Mouse (Mus musculus) forebrain, postnatal 0 days (tissue): ENCODE results near the gene Gm4985. TPM values are rescaled to one million over a fixed set of nuclear protein-coding genes. Genes with fewer than 3 reads are reported as not detected.
"Not testable (repeated sequence)": the region's sequence is repeated elsewhere in the genome, so short reads cannot be mapped to it uniquely, and the experiment has no call there.

ENCODE experiments used
- ATAC-seq: fragments of 200-750 bp; cut with Nextera tagmentation; 2 replicates; pipeline ENCODE4 v1.8.0; 2017; ENCODE audit warnings: mild to moderate bottlenecking, moderate library complexity
- DNase-seq: peaks from one replicate; pipeline ENCODE4 v3.0.0-alpha.2; 2015
- H3K27ac ChIP-seq: fragments of 300-500 bp; sonication (generic); 2 replicates; pipeline ENCODE4 v1.5.1; 2014; ENCODE audit warnings: low read depth, mild to moderate bottlenecking, antibody characterized with exemption, low read length, moderate library complexity, mixed read lengths
- H3K27me3 ChIP-seq: fragments of 300-500 bp; sonication (generic); 2 replicates; pipeline ENCODE4 v1.6.1; 2014; ENCODE audit warnings: mild to moderate bottlenecking, low read length, mixed read lengths; ENCODE audit not compliant: insufficient read depth
- H3K36me3 ChIP-seq: fragments of 300-500 bp; sonication (generic); 2 replicates; pipeline ENCODE4 v1.6.1; 2014; ENCODE audit warnings: mild to moderate bottlenecking, moderate library complexity; ENCODE audit not compliant: insufficient read depth
- H3K4me1 ChIP-seq: fragments of 300-500 bp; sonication (generic); 2 replicates; pipeline ENCODE4 v1.6.1; 2014; ENCODE audit warnings: antibody characterized with exemption; ENCODE audit not compliant: insufficient read depth
- H3K4me2 ChIP-seq: fragments of 300-500 bp; sonication (generic); 2 replicates; pipeline ENCODE4 v1.6.1; 2014; ENCODE audit warnings: low read depth, mild to moderate bottlenecking, moderate library complexity
- H3K4me3 ChIP-seq: fragments of 300-500 bp; sonication (generic); 2 replicates; pipeline ENCODE4 v1.5.1; 2014; ENCODE audit warnings: low read depth, low read length, mixed read lengths
- H3K9ac ChIP-seq: fragments of 300-500 bp; sonication (generic); 2 replicates; pipeline ENCODE4 v1.6.1; 2014; ENCODE audit warnings: mild to moderate bottlenecking
- H3K9me3 ChIP-seq: fragments of 300-500 bp; sonication (generic); 2 replicates; pipeline ENCODE4 v1.6.1; 2016; ENCODE audit warnings: low read length
- CTCF ChIP-seq: sonication (generic); IDR thresholded peaks from 2 replicates; pipeline ENCODE4 v1.5.1; 2016; ENCODE audit warnings: antibody characterized with exemption, control low read depth, low read depth
- WGBS: fragments of 180-500 bp; shearing (Covaris S2); extraction: QIAGEN DNeasy Blood & Tissue Kit; methylation state at CpG from one replicate; pipeline ENCODE4 v1.1.7; 2014; 5-methylcytosine and 5-hydroxymethylcytosine counted together
- microRNA-seq, 2 experiments: library from miRNA; unstranded; fragments of <30 nt; microRNA quantifications; one replicate each; pipeline ENCODE4; 2016
- polyA plus RNA-seq: library from polyadenylated mRNA; unstranded; fragments of >200 nt; fragmentation: Nextera tagmentation; extraction: Ambion mirVana; gene quantifications from 2 replicates; pipeline ENCODE4 v1.2.1, GENCODE M21; 2015
- total RNA-seq: library from RNA; depleted of rRNA; stranded (reverse); fragments of >200 nt; gene quantifications from 2 replicates; pipeline ENCODE4 v1.2.3, GENCODE M21; 2014; rRNA removed

The Gm4985 gene
- total RNA-seq = not detected in 2 replicates
- not detected in 2 replicates for polyA plus RNA-seq

- not testable (repeated sequence) for H3K4me2 ChIP-seq, H3K9ac ChIP-seq, H3K27ac ChIP-seq, H3K36me3 ChIP-seq, H3K4me3 ChIP-seq, DNase-seq, H3K4me1 ChIP-seq, H3K9me3 ChIP-seq, ATAC-seq, H3K27me3 ChIP-seq
- 82% methylated on average over 8 of the region's 8 CpGs for WGBS
Observed at GRCm38 (mm10) chrX:23958834-23959233, at the start of gene Gm4985. TSS of gene Gm4985 (minus strand) at chrX:23958934.

- WGBS = 54% methylated on average over 2 of the region's 2 CpGs
- ATAC-seq (no peak), DNase-seq (no peak)
- no peak overlapping the region for H3K4me2 ChIP-seq
- no peak for TF ChIP-seq CTCF
- H3K27ac ChIP-seq = no peak overlapping the region
- H3K4me1 ChIP-seq = no peaks in the 10 kb centered on the region
- no peak overlapping the region for H3K9ac ChIP-seq
- H3K4me3 ChIP-seq = no peak overlapping the region
- no peaks in the 10 kb centered on the region for H3K27me3 ChIP-seq
- H3K36me3 ChIP-seq = no peaks in the 10 kb centered on the region
- H3K9me3 ChIP-seq = no peaks in the 10 kb centered on the region
Observed at GRCm38 (mm10) chrX:23954161-23954560, 4.6 kb downstream of the Gm4985 start.

Small RNAs within 50 kb of the gene (microRNA-seq; reads per million reads assigned to microRNA genes)
- gene Gm25299 = 0 reads per million in 2 experiments

Other genes starting within 250 kb of the Gm4985 start
- not detected in 2 replicates for gene Gm4907, start 76.4 kb downstream of the Gm4985 start, total RNA-seq
- not detected in 2 replicates for gene Gm4907, start 76.4 kb downstream of the Gm4985 start, polyA plus RNA-seq